Mouse (Mus musculus) midbrain, embryonic 14.5 days (tissue): Measurements from ENCODE around the gene Dclk1. TPM values are rescaled to one million over a fixed set of nuclear protein-coding genes. Genes with fewer than 3 reads are reported as not detected.

Source experiments
- ATAC-seq: fragments of 200-750 bp; cut with Nextera tagmentation; 2 replicates; pipeline ENCODE4 v1.8.0; 2017; ENCODE audit warnings: moderate number of reproducible peaks, moderate library complexity; ENCODE audit not compliant: low FRiP score, low TSS enrichment
- DNase-seq: peaks from one replicate; pipeline ENCODE4 v3.0.0-alpha.2; 2015
- H3K27ac ChIP-seq: fragments of 300-500 bp; sonication (generic); replicated peaks from 2 replicates; pipeline ENCODE4 v1.5.1; 2014; ENCODE audit warnings: mild to moderate bottlenecking, low read depth, low read length, moderate library complexity
- H3K27me3 ChIP-seq: fragments of 300-500 bp; sonication (generic); 2 replicates; pipeline ENCODE4 v1.6.1; 2014; ENCODE audit warnings: low read length, control low read depth, mixed read lengths; ENCODE audit not compliant: control insufficient read depth, insufficient read depth
- H3K36me3 ChIP-seq: fragments of 300-500 bp; sonication (generic); 2 replicates; pipeline ENCODE4 v1.6.1; 2014; ENCODE audit warnings: low read length, control low read depth; ENCODE audit not compliant: control insufficient read depth, insufficient read depth
- H3K4me1 ChIP-seq: fragments of 300-500 bp; sonication (generic); 2 replicates; pipeline ENCODE4 v1.6.1; 2014; ENCODE audit warnings: mild to moderate bottlenecking, antibody characterized with exemption, low read length, control low read depth; ENCODE audit not compliant: control insufficient read depth, insufficient read depth
- H3K4me2 ChIP-seq: fragments of 300-500 bp; sonication (generic); 2 replicates; pipeline ENCODE4 v1.6.1; 2014; ENCODE audit warnings: mild to moderate bottlenecking, low read length, moderate library complexity
- H3K4me3 ChIP-seq: fragments of 300-500 bp; sonication (generic); replicated peaks from 2 replicates; pipeline ENCODE4 v1.5.1; 2014; ENCODE audit warnings: low read depth, low read length
- H3K9ac ChIP-seq: fragments of 300-500 bp; sonication (generic); replicated peaks from 2 replicates; pipeline ENCODE4 v1.6.1; 2014; ENCODE audit warnings: mild to moderate bottlenecking, low read length, moderate library complexity
- H3K9me3 ChIP-seq: fragments of 300-500 bp; sonication (generic); 2 replicates; pipeline ENCODE4 v1.6.1; 2016; ENCODE audit warnings: low read length, control low read depth, mixed read lengths; ENCODE audit not compliant: control insufficient read depth
- WGBS: fragments of 180-500 bp; shearing (Covaris S2); extraction: QIAGEN DNeasy Blood & Tissue Kit; methylation state at CpG from one replicate; pipeline ENCODE4 v1.1.7; 2014; 5-methylcytosine and 5-hydroxymethylcytosine counted together
- polyA plus RNA-seq: library from polyadenylated mRNA; unstranded; fragments of >200 nt; fragmentation: Nextera tagmentation; extraction: Ambion mirVana; gene quantifications from 2 replicates; pipeline ENCODE4 v1.2.1, GENCODE M21; 2014

Dclk1 gene
- polyA plus RNA-seq, 1 experiment from 2014 or later, result 323 TPM

GRCm38 (mm10) chr3:55526470-55526869 lies 284.3 kb downstream of the Dclk1 start:
- H3K27ac ChIP-seq, result peak overlapping the region; percentile 72; the same call in 1 of the 2 replicates
- peaks cover 78% of the 10 kb centered on the region for H3K4me1 ChIP-seq

GRCm38 (mm10) chr3:55527566-55527965 lies 285.4 kb downstream of the Dclk1 start:
- Histone ChIP-seq H3K27ac (peak overlapping the region; percentile 72), H3K27me3 (no peaks in the 10 kb centered on the region), H3K4me2 (no peak overlapping the region), H3K4me3 (no peak overlapping the region), H3K36me3 (no peaks in the 10 kb centered on the region), H3K9me3 (no peaks in the 10 kb centered on the region), H3K4me1 (peaks cover 69% of the 10 kb centered on the region), H3K9ac (no peak overlapping the region)
- DNase-seq (no peak), ATAC-seq (no peak)
- WGBS, result 3% methylated on average over 1 of the region's 1 CpGs

More at GRCm38 (mm10) chr3:55526470-55526869, 284.3 kb downstream of the Dclk1 start:
- no peak overlapping the region for H3K9ac ChIP-seq
- DNase-seq, result no peak
- H3K4me2 ChIP-seq, result no peak overlapping the region
- no peak overlapping the region for H3K4me3 ChIP-seq
- no peaks in the 10 kb centered on the region for H3K27me3 ChIP-seq
- 79% methylated on average over 3 of the region's 3 CpGs for WGBS
- no peak for ATAC-seq
- H3K9me3 ChIP-seq, result no peaks in the 10 kb centered on the region
- H3K36me3 ChIP-seq, result no peaks in the 10 kb centered on the region

- ATAC-seq (no peak), DNase-seq (no peak)
- Histone ChIP-seq H3K36me3 (no peaks in the 10 kb centered on the region), H3K27ac (peak overlapping the region; percentile 72), H3K27me3 (no peaks in the 10 kb centered on the region), H3K9me3 (no peaks in the 10 kb centered on the region), H3K4me2 (no peak overlapping the region), H3K9ac (no peak overlapping the region), H3K4me3 (no peak overlapping the region), H3K4me1 (peaks cover 65% of the 10 kb centered on the region)
- 62% methylated on average over 5 of the region's 5 CpGs for WGBS
Measured at GRCm38 (mm10) chr3:55528012-55528411, 285.8 kb downstream of the Dclk1 start.

GRCm38 (mm10) chr3:55529414-55529813 lies 287.2 kb downstream of the Dclk1 start:
- WGBS, result 83% methylated on average over 2 of the region's 2 CpGs
- Histone ChIP-seq H3K9ac (no peak overlapping the region), H3K27ac (no peak overlapping the region), H3K4me1 (peaks cover 52% of the 10 kb centered on the region), H3K27me3 (no peaks in the 10 kb centered on the region), H3K4me2 (no peak overlapping the region), H3K36me3 (peaks cover 5% of the 10 kb centered on the region), H3K9me3 (no peaks in the 10 kb centered on the region), H3K4me3 (no peak overlapping the region)
- DNase-seq (no peak), ATAC-seq (no peak)

- Histone ChIP-seq H3K9me3 (no peaks in the 10 kb centered on the region), H3K36me3 (peaks cover 14% of the 10 kb centered on the region), H3K27me3 (no peaks in the 10 kb centered on the region), H3K27ac (0 out of 2 replicates have a peak overlapping the region, but pooled peaks have one; percentile 28), H3K4me1 (peaks cover 33% of the 10 kb centered on the region), H3K4me2 (no peak overlapping the region), H3K4me3 (no peak overlapping the region), H3K9ac (no peak overlapping the region)
- ATAC-seq, result no peak
- WGBS, result 76% methylated on average over 14 of the region's 14 CpGs
- DNase-seq, result peak; percentile 49
Measured at GRCm38 (mm10) chr3:55531204-55532044, 289.3 kb downstream of the Dclk1 start.

GRCm38 (mm10) chr3:55532175-55532973 lies 290.2 kb downstream of the Dclk1 start:
- no peak for ATAC-seq
- no peak overlapping the region for H3K27ac ChIP-seq
- 64% methylated on average over 17 of the region's 17 CpGs for WGBS

GRCm38 (mm10) chr3:55535591-55536200 lies 293.5 kb downstream of the Dclk1 start:
- WGBS, result 88% methylated on average over 9 of the region's 9 CpGs

More at GRCm38 (mm10) chr3:55532175-55532973, 290.2 kb downstream of the Dclk1 start:
- Histone ChIP-seq H3K27me3 (no peaks in the 10 kb centered on the region), H3K4me3 (no peak overlapping the region), H3K4me2 (no peak overlapping the region), H3K9ac (no peak overlapping the region), H3K9me3 (no peaks in the 10 kb centered on the region), H3K36me3 (peaks cover 14% of the 10 kb centered on the region), H3K4me1 (peaks cover 24% of the 10 kb centered on the region)
- no peak for DNase-seq

GRCm38 (mm10) chr3:55536901-55537300 lies 294.7 kb downstream of the Dclk1 start:
- H3K4me3 ChIP-seq, result no peak overlapping the region
- 68% methylated on average over 6 of the region's 6 CpGs for WGBS
- no peaks in the 10 kb centered on the region for H3K9me3 ChIP-seq
- no peak for ATAC-seq
- peaks cover 14% of the 10 kb centered on the region for H3K36me3 ChIP-seq
- no peaks in the 10 kb centered on the region for H3K27me3 ChIP-seq
- H3K9ac ChIP-seq, result no peak overlapping the region
- no peak overlapping the region for H3K27ac ChIP-seq
- DNase-seq, result no peak
- H3K4me1 ChIP-seq, result no peaks in the 10 kb centered on the region; the same call in 1 of the 2 replicates
- no peak overlapping the region for H3K4me2 ChIP-seq

More at GRCm38 (mm10) chr3:55535591-55536200, 293.5 kb downstream of the Dclk1 start:
- Histone ChIP-seq H3K9me3 (no peaks in the 10 kb centered on the region), H3K4me3 (no peak overlapping the region), H3K27ac (no peak overlapping the region), H3K27me3 (no peaks in the 10 kb centered on the region), H3K4me1 (peaks cover 9% of the 10 kb centered on the region), H3K4me2 (no peak overlapping the region), H3K9ac (no peak overlapping the region), H3K36me3 (peaks cover 14% of the 10 kb centered on the region)
- DNase-seq, result no peak
- no peak for ATAC-seq
